Mouse (Mus musculus): ENCODE measurements around the gene Cnr1.

- TF ChIP-seq GATA1 (IDR thresholded peaks at IDR 0.05; ENCODE audit: low read length) (no peak), TAL1 (IDR thresholded peaks at IDR 0.05; ENCODE audit: low read length) (no peak)
Measured at GRCm38 (mm10) chr4:33908786-33909185, 15.6 kb upstream of the Cnr1 start.

Measured in erythroblast, embryonic 14.5 days (primary cell).